8 mouse cellular contexts compared by ENCODE assay signal in genomic region chr16:85137348-85137747, GRCm38 (mm10). TPM values are rescaled to one million over a fixed set of nuclear protein-coding genes. Genes with fewer than 3 reads are reported as not detected.
DNase-seq lines count a peak whose midpoint lies in the region; ATAC-seq and TF ChIP-seq lines count a peak whose summit lies in the region.

No protein-coding gene starts in this region.

- peak overlapping the region; percentile 32; the same call in 1 of the 2 replicates for H3K27ac ChIP-seq in left cerebral cortex, adult 2 months
- no peak overlapping the region for H3K27ac ChIP-seq in hindbrain, embryonic 11.5 days (ENCODE audit: low read depth, low read length)

- TF ChIP-seq CTCF in C2C12 (IDR thresholded peaks at IDR 0.05; ENCODE audit: control insufficient read depth, insufficient read depth, insufficient read length), result no peak
- no peak for TF ChIP-seq CTCF in left cerebral cortex, adult 2 months (IDR thresholded peaks at IDR 0.05)

- no peak overlapping the region for H3K4me3 ChIP-seq in C2C12 (ENCODE audit: insufficient read depth, poor library complexity, severe bottlenecking)
- H3K4me3 ChIP-seq in left cerebral cortex, adult 2 months, result no peak overlapping the region
- no peak overlapping the region for H3K4me3 ChIP-seq in hindbrain, embryonic 11.5 days (ENCODE audit: low read depth, low read length)

- H3ac ChIP-seq in C2C12 (ENCODE audit: control insufficient read depth, insufficient read length, low read depth), result no peak overlapping the region

- no peaks in the 10 kb centered on the region for H3K27me3 ChIP-seq in C2C12 (ENCODE audit: control insufficient read depth, insufficient read depth, insufficient read length)
- H3K27me3 ChIP-seq in hindbrain, embryonic 11.5 days (ENCODE audit: control insufficient read depth, insufficient read depth, low read length), result no peaks in the 10 kb centered on the region

- no peak for ATAC-seq in inflammation-experienced regulatory T-cells, adult 6 months
- ATAC-seq in hindbrain, embryonic 11.5 days (ENCODE audit: low FRiP score), result no peak

- peak; percentile 48 for DNase-seq in gastrocnemius, adult 18-20 months (ENCODE audit: low spot score)
- no peak for DNase-seq in gastrocnemius, postnatal 10 days
- DNase-seq in cerebellum, adult 8-10 months, result peak; percentile 50
- DNase-seq in left cerebral cortex, adult 2 months (ENCODE audit: extremely low spot score in 1 of 2, low spot score in 2 of 2), result peak; percentile 56 to 64
- no peak for DNase-seq in urinary bladder, postnatal 10 days (ENCODE audit: low spot score)
- no peak for DNase-seq in hindbrain, embryonic 11.5 days (ENCODE audit: low spot score)

- no peak overlapping the region for H3K9ac ChIP-seq in hindbrain, embryonic 11.5 days (ENCODE audit: low read depth, low read length)

- no peaks in the 10 kb centered on the region for H3K36me3 ChIP-seq in C2C12 (ENCODE audit: control insufficient read depth, insufficient read depth)
- no peaks in the 10 kb centered on the region for H3K36me3 ChIP-seq in hindbrain, embryonic 11.5 days (ENCODE audit: control insufficient read depth, insufficient read depth, low read length)

- H3K79me3 ChIP-seq in C2C12 (ENCODE audit: low read depth), result peaks cover 25% of the 10 kb centered on the region

- intact Hi-C loops in left cerebral cortex, adult 2 months (cut with DNase I), result loop anchor here (5.0 kb wide), 1 partner anchor 35 kb away; the partner anchor contains the start of gene App

- no peaks in the 10 kb centered on the region for H3K4me1 ChIP-seq in hindbrain, embryonic 11.5 days (replicated peaks; ENCODE audit: control insufficient read depth, insufficient read depth, low read length)

- WGBS in hindbrain, embryonic 11.5 days, result 85% methylated on average over 11 of the region's 11 CpGs

- peaks cover 63% of the 10 kb centered on the region for H3K79me2 ChIP-seq in C2C12 (ENCODE audit: control insufficient read depth, insufficient read depth)

- H3K9me3 ChIP-seq in hindbrain, embryonic 11.5 days (ENCODE audit: control insufficient read depth, low read length), result no peaks in the 10 kb centered on the region

- H3K4me2 ChIP-seq in hindbrain, embryonic 11.5 days (replicated peaks; ENCODE audit: low read depth, low read length), result no peak overlapping the region

TF ChIP-seq in C2C12, 6 proteins besides CTCF, POLR2A, EP300 and RAD21:
- TF ChIP-seq USF1 (IDR thresholded peaks at IDR 0.05; ENCODE audit: low read depth) (no peak), CEBPB (IDR thresholded peaks at IDR 0.05; ENCODE audit: low read depth) (peak; percentile 47), MYOD1 (IDR thresholded peaks at IDR 0.05; ENCODE audit: control insufficient read depth, insufficient read length, low read depth) (peak; percentile 26)

RNA-seq across cellular contexts. Expression of gene App, which starts 36.2 kb away (rescaled TPM):
- total RNA-seq in gastrocnemius, adult 18-20 months (2021), result 10 to 100 TPM; 68.7 to 96.8 TPM
- total RNA-seq in gastrocnemius, postnatal 10 days (2021), result 100 to 1,000 TPM; 188 to 221 TPM
- polyA plus RNA-seq in C2C12 (2012; fragmentation: generic; extraction: Trizol), result 107 TPM
- total RNA-seq in left cerebral cortex, adult 2 months (2021), result 1,000 to 10,000 TPM; 1,405 to 1,415 TPM
- polyA plus RNA-seq in inflammation-experienced regulatory T-cells, adult 6 months (2017; shearing (Covaris generic)), result under 1 TPM; 0.17 to 0.48 (median 0.29) TPM
- 184 and 203 TPM in 2 replicates for polyA plus RNA-seq in hindbrain, embryonic 11.5 days (2014; fragmentation: Nextera tagmentation; extraction: Ambion mirVana)

Comparison
In these comparisons a context has a peak if more than half of its experiments do, and no peak if none do; other contexts are left out.
1. DNase-seq: peak in gastrocnemius, adult 18-20 months (single experiment), cerebellum, adult 8-10 months (single experiment) and left cerebral cortex, adult 2 months (2 of 2); none in gastrocnemius, postnatal 10 days (single experiment), urinary bladder, postnatal 10 days (single experiment) and hindbrain, embryonic 11.5 days (single experiment).
2. RNA of gene App, which starts 36.2 kb away (total RNA-seq): 1,405 to 1,415 TPM in left cerebral cortex, adult 2 months; 188 to 221 TPM in gastrocnemius, postnatal 10 days and 68.7 to 96.8 TPM in gastrocnemius, adult 18-20 months; every median in the first group is over 4 times any median in the second.